Mouse (Mus musculus): ENCODE measurements around the gene Kcnk10. TPM values are rescaled to one million over a fixed set of nuclear protein-coding genes. Genes with fewer than 3 reads are reported as not detected.

Kcnk10 gene
- total and polyA plus RNA-seq, 3 experiments = 2.4 to 7.5 (median 3.8) TPM

GRCm38 (mm10) chr12:98557013-98557677 lies 21.0 kb downstream of the Kcnk10 start:
- TF ChIP-seq ZC3H11A (IDR thresholded peaks at IDR 0.05; ENCODE audit: low read depth, low read length) (no peak), USF2 (conservative IDR thresholded peaks at IDR 0.05; ENCODE audit: low read depth, low read length) (no peak), TCF12 (IDR thresholded peaks at IDR 0.05; ENCODE audit: low read depth, low read length) (no peak), IRF4 (IDR thresholded peaks at IDR 0.05; ENCODE audit: low read depth, low read length) (no peak), NRF1 (IDR thresholded peaks at IDR 0.05; ENCODE audit: low read depth, low read length) (no peak), ELF1 (IDR thresholded peaks at IDR 0.05; ENCODE audit: low read depth, low read length) (no peak), MAZ (IDR thresholded peaks at IDR 0.05; ENCODE audit: low read depth, low read length) (no peak)
- peaks cover 0 to 9% of the 10 kb centered on the region in 2 experiments for H3K36me3 ChIP-seq (replicated peaks in 1 of 2; ENCODE audit: control insufficient read depth in 1 of 2, insufficient read depth in 1 of 2, low read length in 1 of 2)
- no peak overlapping the region for H3K27ac ChIP-seq (ENCODE audit: insufficient read depth, low read depth)
- no peak overlapping the region for H3K4me2 ChIP-seq (ENCODE audit: insufficient read depth, low read depth, poor library complexity, severe bottlenecking)
- in situ Hi-C loops (cut with MboI; ENCODE audit: low pct_ligation_motif_present, low pct_unique_long_range_greater_than_20kb, low sequenced_read_pairs) (no loop called here), dilution Hi-C loops (cut with MboI; ENCODE audit: extremely low pct_ligation_motif_present, extremely low pct_unique_long_range_greater_than_20kb, low sequenced_read_pairs) (no loop called here)
- H3K4me3 ChIP-seq (replicated peaks in 1 of 3; ENCODE audit: low read depth in 2 of 3, low read length in 2 of 3, poor library complexity in 1 of 3) = no peak overlapping the region
- no peaks in the 10 kb centered on the region for H3K27me3 ChIP-seq (replicated peaks)
- no peak for DNase-seq (ENCODE audit: extremely low read depth)
- no peak overlapping the region for H3K9ac ChIP-seq (ENCODE audit: insufficient read depth, low read depth)
- H3K9me3 ChIP-seq (replicated peaks; ENCODE audit: low read length) = no peaks in the 10 kb centered on the region
- peaks cover 4 to 10% of the 10 kb centered on the region in 2 experiments; a peak in 3 of 4 replicates for H3K4me1 ChIP-seq (ENCODE audit: control insufficient read depth in 1 of 2, insufficient read depth in 2 of 2)
- no peaks in the 10 kb centered on the region for H3K79me2 ChIP-seq (replicated peaks; ENCODE audit: control insufficient read depth, extremely low read depth, insufficient read depth, poor library complexity, severe bottlenecking)

GRCm38 (mm10) chr12:98549981-98550380 lies 28.1 kb downstream of the Kcnk10 start:
- H3K4me3 ChIP-seq (replicated peaks in 1 of 3; ENCODE audit: low read depth in 2 of 3, low read length in 2 of 3, poor library complexity in 1 of 3) = no peak overlapping the region
- no peak overlapping the region for H3K9ac ChIP-seq (ENCODE audit: insufficient read depth, low read depth)
- no peaks in the 10 kb centered on the region for H3K79me2 ChIP-seq (replicated peaks; ENCODE audit: control insufficient read depth, extremely low read depth, insufficient read depth, poor library complexity, severe bottlenecking)
- TF ChIP-seq POLR2A (IDR thresholded peaks at IDR 0.05; ENCODE audit: low read depth, low read length) = no peak
- no peak for TF ChIP-seq MAFK (IDR thresholded peaks at IDR 0.05; ENCODE audit: insufficient replicate concordance, low read length)
- TF ChIP-seq KAT2A (IDR thresholded peaks at IDR 0.05; ENCODE audit: insufficient replicate concordance, low read length) = no peak
- TF ChIP-seq UBTF (IDR thresholded peaks at IDR 0.05; ENCODE audit: low read depth, low read length) = no peak
- TF ChIP-seq HCFC1 (IDR thresholded peaks at IDR 0.05; ENCODE audit: low read depth, low read length) = no peak
- no peak for TF ChIP-seq POLR2AphosphoS2 (IDR thresholded peaks at IDR 0.05; ENCODE audit: low read depth, low read length)
- TF ChIP-seq ZC3H11A (IDR thresholded peaks at IDR 0.05; ENCODE audit: low read depth, low read length) = no peak
- TF ChIP-seq MAZ (IDR thresholded peaks at IDR 0.05; ENCODE audit: low read depth, low read length) = no peak
- TF ChIP-seq RAD21 (IDR thresholded peaks at IDR 0.05; ENCODE audit: low read depth, low read length) = no peak
- no peak for TF ChIP-seq ELF1 (IDR thresholded peaks at IDR 0.05; ENCODE audit: low read depth, low read length)
- no peak for TF ChIP-seq MEF2A (IDR thresholded peaks at IDR 0.05; ENCODE audit: borderline replicate concordance, low read depth, low read length)
- TF ChIP-seq CHD1 (IDR thresholded peaks at IDR 0.05; ENCODE audit: low read depth, low read length) = no peak
- TF ChIP-seq NELFE (IDR thresholded peaks at IDR 0.05; ENCODE audit: low read depth, low read length) = no peak
- no peak overlapping the region for H3K4me2 ChIP-seq (ENCODE audit: insufficient read depth, low read depth, poor library complexity, severe bottlenecking)
- in situ Hi-C loops (cut with MboI; ENCODE audit: low pct_ligation_motif_present, low pct_unique_long_range_greater_than_20kb, low sequenced_read_pairs) = no loop called here
- dilution Hi-C loops (cut with MboI; ENCODE audit: extremely low pct_ligation_motif_present, extremely low pct_unique_long_range_greater_than_20kb, low sequenced_read_pairs) = no loop called here
- no peaks in the 10 kb centered on the region for H3K27me3 ChIP-seq (replicated peaks)
- peaks cover 0 to 4% of the 10 kb centered on the region in 2 experiments for H3K36me3 ChIP-seq (replicated peaks in 1 of 2; ENCODE audit: control insufficient read depth in 1 of 2, insufficient read depth in 1 of 2, low read length in 1 of 2)
- H3K27ac ChIP-seq (ENCODE audit: insufficient read depth, low read depth) = no peak overlapping the region
- peaks cover 0 to 2% of the 10 kb centered on the region in 2 experiments; a peak in 1 of 4 replicates for H3K4me1 ChIP-seq (ENCODE audit: control insufficient read depth in 1 of 2, insufficient read depth in 2 of 2)
- DNase-seq (ENCODE audit: extremely low read depth) = no peak
- H3K9me3 ChIP-seq (replicated peaks; ENCODE audit: low read length) = no peaks in the 10 kb centered on the region

Data from CH12.LX (cell line).